Mouse (Mus musculus): Measurements from ENCODE around the gene Rrp1.

DNA sequence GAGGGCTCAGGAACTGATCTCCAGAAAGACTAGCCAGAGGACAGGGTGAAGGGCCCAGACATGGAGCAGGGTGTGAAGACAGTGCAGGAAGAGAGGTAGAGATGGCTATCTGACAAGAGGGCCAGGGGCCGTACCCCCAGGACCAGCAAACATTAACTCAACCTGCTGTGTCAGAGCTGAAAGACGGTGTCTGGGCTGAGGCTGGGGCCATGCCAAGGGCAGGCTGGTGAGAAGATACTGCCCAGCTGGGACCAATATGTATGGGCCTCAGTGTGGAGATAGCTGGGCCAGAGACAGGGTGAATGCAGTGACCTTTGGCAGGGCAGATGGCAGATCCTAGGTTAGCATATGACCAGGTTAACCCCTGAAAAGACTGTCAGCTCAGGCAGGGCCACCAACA is 11.7 kb downstream of the Rrp1 start:
- TF ChIP-seq MAX (IDR thresholded peaks at IDR 0.05; ENCODE audit: low read length) (no peak), CTCF (IDR thresholded peaks at IDR 0.05 in 2 of 3, conservative IDR thresholded peaks at IDR 0.05 in 1 of 3; ENCODE audit: control insufficient read depth in 1 of 3, insufficient read depth in 1 of 3, low read depth in 2 of 3, low read length in 3 of 3, poor library complexity in 1 of 3, severe bottlenecking in 1 of 3) (no peak), POLR2A (IDR thresholded peaks at IDR 0.05; ENCODE audit: control insufficient read depth in 1 of 2, insufficient read depth in 1 of 2, low read depth in 1 of 2, low read length in 2 of 2, poor library complexity in 1 of 2) (no peak), EP300 (IDR thresholded peaks at IDR 0.05; ENCODE audit: low read depth in 1 of 2, low read length in 2 of 2) (no peak)
